Mouse (Mus musculus): ENCODE data around the gene AI837181.
"Not testable (repeated sequence)": the region's sequence is repeated elsewhere in the genome, so short reads cannot be mapped to it uniquely, and the experiment has no call there.

Gene AI837181

DNA sequence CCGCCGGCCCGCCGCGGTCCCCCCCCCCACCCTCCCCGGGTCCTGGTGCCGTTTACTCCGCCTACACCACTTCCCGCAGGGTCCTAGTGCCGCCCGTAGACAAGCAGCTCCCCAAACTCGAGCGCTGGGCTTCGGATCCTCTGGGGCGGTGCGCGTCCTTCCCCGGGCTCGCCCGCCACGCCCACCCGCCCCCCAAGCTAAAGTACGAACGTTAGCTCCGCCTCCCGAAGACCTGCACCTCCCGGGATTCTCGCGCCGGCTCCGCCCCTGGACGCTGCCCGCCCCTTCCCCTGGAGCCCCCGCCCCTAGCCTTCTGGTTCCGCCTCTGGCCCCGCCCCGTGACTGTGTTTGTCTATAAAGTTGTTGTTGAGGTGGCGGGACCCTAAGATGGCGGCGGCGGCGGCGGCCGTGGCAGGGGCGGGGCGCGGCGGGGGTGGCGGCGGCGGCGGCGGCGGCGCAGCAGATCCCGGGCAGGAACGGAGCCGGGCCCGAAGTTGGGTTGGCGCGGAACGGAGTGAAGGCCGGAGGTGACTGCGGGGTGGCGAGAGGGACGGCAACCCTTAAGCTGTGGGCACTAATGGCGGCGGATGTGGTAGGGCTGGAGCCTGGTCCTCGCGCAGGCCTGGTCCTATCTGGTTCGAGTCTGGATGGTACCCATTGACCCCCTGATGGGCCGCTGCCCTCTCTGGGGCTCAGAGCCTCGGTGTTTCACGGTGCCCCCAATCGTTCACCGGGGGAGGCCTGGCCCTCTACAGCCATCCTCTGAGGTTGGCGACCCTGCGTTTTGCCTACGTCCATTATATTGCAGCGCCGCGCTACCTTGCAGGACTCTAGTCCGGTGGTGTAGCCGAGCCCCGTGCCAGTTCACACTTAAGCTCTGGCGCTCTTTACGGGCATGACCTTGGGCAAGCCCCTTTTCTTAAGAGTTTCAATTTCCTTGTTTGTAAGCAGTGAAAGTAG lies at the start of gene AI837181, which contains the start of gene Drap1:
AI837181 (plus strand) TSS at position 363 of the 960 bp plus-strand sequence.
Drap1 (minus strand) TSS at position 198 of the 960 bp plus-strand sequence.
- DNase-seq (ENCODE audit: low spot score): peak; percentile 93

DNA sequence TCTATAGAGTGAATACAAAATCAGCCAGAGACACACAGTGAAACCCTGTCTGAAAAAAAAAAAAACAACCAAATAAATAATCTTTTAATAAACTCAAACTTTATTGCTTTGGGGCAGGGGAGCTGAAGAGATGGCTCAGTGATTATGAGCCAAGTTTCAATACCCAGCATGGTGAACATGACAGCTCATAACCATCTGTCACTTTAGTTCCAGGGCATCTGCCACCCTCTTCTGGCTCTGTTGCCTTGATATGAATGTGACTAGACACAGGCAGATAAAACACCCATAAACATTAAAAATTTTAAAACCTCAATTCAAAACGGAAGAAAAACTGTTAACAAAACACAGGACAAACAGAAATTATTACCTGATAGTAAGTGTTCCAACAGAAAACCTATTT lies 47.5 kb upstream of the AI837181 start:
- DNase-seq (ENCODE audit: low spot score): no peak

DNA sequence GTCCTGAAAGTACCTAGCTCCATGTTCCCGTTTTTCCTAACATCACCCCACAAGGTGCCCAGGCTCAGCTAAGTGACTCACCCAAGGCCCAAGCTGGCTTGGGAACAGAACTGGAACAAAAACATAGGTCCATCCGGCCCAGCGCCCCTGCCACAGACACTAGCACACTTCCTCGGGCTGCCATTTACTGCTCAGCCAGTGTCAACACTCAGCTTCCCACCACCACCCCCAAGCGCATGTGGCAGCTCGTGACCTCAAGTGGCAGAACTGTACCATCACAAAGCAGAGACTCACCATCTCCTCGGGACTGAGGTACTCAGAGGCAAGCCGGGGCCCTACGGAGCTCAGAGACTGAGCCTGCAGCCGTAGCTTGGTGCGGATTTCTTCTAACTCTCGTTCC lies 41.6 kb upstream of the AI837181 start:
- no peak for DNase-seq (ENCODE audit: low spot score)

DNA sequence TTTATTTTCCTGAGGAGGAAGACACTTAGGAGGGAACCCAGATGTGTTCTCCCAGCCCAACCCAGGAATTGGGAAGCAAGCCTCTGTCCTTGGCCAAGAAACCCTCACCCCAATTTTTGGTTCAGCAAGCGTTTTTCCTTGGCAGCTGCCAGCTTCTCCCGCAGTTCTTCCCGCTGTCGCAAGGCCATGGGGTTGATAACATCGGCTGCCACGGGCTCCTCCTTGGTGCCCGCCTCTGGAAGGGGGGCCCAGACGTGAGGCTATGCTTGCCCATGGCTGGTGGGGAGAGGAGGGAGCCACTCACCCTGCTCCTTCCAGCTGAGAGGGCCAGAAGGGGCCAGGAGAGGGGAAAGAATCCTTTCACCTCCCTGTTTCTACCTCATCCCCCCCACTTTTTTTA lies 40.2 kb upstream of the AI837181 start:
- no peak for DNase-seq (ENCODE audit: low spot score)

DNA sequence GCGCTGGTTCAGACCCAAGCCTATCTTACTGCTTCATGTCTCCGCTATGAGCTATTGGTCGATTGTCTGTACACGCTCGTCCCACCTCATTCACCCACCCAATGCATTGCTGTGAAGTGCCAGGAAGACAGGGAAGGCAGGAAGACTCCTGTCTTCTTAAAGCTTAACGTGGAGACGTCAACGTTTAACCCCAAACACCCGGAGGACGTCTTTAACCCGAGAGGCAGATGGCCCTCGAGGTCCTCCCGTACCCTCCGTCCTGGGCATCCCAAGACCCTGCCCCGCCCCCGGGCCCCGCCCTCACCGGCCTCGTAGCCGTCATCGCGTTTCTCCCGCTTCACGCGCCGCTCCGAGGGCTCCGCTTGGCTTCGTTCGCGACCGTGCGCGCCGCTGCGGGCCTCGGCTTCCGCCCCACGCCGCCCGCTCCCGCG lies 36.9 kb upstream of the AI837181 start:
- peak; percentile 54 for DNase-seq (ENCODE audit: low spot score)

DNA sequence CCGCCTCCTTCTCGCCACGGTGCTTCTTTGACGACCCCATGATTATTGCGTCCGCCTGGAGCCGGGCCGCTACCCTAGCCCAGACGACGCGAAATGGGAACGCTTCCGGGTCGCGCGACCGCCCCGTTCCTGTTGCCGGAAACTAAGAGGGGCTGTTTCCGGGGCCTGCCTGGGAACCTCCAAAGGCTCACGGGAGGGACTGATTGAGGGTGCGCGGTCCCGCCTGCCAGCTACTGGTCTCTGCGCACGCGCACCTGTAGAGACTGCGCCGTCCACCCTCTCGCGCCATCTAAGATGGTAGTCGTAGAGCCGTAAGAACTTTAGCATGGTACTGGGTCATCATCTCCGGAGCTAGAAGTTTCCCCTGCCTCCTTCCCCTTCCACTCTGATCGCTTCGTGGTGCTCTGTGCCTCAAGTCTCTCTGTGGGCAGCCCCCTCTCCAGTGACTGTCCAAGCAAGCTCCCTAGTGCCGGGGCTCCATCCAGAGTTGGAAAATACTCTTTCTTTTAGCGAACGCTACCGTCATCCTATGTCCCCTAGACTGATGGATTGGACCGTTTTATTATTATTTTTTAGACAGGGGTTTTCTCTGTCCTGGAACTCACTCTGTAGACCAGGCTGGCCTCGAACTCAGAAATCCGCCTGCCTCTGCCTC lies 36.2 kb upstream of the AI837181 start, which contains the start of gene Sart1:
Sart1 (minus strand) TSS at position 116 of the 655 bp plus-strand sequence.
- DNase-seq (ENCODE audit: low spot score): peak; percentile 92

DNA sequence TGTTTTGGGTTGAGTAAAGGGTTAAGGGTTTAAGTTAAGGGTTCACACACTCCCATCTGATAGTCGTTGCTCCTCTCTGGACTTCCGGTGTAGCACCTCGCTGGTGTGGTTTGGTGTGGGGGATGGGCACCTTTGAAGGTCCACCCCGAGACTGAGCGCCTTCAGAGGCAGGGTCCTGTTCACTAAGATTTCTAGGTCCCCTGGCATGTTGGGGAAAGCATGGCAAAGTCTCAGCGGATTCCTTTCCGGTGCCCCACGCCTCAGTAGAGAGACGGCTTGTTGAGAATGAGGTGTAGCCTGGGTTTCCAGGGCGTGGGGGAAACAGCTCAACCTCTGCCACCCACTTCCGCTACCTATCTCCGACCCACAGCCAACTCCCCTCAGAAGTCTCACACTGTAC lies 35.3 kb upstream of the AI837181 start:
- DNase-seq (ENCODE audit: low spot score): no peak

DNA sequence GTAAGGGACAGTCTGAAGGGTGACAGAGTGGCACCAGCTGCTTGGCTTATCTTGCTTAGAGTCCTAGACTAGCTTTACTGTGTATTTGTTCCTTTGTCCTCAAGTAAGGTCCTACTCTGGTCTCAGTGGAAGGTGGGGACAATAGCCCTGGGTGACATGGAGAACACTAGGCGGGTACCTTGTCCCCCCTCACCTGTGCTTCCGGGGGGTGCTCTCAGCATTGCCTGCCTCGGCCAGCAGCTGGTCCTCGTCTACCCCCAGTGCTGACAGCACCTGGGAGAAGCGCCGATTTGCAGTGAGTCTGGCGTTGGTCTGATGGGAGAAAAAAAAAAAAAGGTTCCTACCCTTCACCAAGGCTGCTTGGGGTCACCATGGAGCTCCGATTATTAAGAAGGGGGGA lies 34.5 kb upstream of the AI837181 start:
- no peak for DNase-seq (ENCODE audit: low spot score)

DNA sequence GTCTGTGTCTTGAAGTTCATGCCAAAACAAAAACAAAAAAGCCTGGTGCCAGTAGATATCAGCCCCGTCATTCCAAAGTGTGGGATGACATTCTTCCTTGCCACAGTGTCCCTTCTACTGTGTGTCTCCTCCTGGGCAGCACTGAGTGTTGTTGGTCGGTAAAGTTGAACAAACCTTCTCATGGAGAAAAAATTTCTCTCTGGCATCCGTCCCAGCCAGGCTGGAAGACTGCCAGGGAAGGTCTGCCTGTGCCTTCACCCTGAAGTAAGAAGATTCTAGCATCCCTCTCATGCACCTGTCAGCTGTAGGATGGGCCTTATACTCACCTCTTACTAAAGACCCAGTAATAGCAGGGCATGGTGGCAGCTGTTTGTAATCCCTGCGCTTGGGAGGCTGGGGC lies 32.1 kb upstream of the AI837181 start:
- peak; percentile 45 for DNase-seq (ENCODE audit: low spot score)

DNA sequence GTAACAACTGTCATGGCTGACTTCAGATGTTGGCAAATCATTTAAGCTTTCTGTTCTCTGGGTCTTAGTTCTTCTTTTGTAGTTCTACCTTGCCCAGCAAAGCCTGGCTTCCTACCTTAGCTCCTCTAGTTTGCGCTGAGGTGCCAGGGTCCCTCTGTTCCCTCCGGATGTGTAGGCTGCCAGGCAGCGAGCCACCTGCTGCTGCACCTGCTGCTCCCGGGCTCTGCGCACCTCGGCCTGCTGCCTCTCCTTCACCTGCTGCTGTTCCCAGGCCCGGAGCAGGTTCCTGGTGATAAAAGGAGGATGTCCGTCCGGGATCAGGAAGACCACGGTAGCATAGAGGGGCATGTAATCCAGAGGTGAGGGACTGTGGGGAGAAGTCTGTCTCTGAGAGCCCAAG lies 30.8 kb upstream of the AI837181 start:
- DNase-seq (ENCODE audit: low spot score): no peak

DNA sequence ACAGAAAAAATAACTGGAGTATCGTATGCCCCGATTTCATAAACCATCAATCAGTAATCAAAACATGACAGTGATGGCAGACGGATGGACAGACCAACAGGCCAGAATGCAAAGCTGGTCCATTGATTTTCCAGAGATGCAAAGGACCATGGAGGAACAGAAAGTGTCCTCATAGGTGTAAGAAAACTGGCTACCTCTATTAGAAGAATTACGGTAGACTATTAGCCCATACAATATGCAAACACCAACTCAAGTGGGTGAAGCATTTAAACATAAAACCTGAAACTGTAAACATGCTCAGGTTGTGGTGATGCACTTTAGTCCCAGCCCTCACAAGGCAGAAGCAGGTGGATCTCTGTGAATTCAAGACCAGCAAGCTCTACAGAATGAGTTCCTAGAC lies 29.6 kb upstream of the AI837181 start:
- no peak for DNase-seq (ENCODE audit: low spot score)

DNA sequence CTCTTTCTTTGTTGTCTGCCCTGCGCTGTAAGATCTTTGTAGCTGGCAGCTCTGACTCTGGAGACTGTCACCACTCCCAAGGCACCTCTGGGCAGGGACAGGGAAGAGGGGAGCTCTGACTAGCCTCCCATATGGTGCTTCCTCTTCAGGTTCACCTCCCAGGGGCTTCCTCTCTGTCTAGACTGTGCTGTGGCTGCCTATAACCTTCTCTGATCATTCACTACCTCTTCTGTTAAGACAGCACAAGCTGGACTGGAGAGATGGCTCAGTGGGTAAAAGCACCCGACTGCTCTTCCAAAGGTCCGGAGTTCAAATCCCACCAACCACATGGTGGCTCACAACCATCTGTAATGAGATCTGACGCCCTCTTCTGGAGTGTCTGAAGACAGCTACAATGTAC lies 23.9 kb upstream of the AI837181 start:
- DNase-seq (ENCODE audit: low spot score): not testable (repeated sequence)

DNA sequence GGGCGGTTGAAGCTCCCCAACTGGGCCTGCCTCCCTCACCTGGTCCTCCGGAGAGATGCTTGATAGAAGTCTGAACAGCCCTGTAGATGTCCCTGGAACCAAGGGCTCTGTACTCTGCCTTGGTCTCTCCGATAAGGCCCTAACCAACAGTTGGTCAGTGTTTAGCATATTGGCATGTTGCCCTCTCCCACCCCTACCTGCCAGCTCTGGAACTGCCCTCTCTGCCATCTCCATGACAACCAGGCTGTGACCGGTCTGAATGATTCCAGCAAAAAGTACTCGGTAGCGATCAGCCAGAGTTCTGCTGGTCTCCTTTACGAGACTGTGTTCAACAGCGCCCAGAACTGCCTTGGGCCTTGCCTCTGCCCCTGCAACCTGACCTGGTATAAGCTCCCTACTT lies 22.7 kb upstream of the AI837181 start, which contains the start of gene Tsga10ip:
Tsga10ip (minus strand) TSS at position 234 of the 400 bp plus-strand sequence.
- DNase-seq (ENCODE audit: low spot score): peak; percentile 39

DNA sequence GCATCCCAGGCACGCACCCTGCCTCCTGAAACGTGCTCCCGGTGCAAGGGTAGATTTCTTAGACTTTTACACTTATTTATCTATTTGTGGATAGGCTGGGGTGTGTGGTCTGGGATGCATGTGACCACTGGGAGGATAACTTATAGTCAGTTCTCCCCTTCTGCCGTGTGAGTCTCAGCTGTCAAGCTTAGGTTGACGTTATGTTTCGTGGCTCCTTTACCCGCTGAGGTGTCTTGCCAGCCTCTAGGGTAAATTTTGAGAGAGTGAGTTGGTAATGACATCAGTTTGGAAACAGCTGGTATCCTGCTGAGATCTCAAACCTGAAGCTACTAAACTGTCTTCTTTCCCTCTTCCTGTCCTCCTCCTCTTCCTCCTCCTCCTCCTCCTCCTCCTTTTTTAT lies 19.0 kb upstream of the AI837181 start:
- no peak for DNase-seq (ENCODE audit: low spot score)

DNA sequence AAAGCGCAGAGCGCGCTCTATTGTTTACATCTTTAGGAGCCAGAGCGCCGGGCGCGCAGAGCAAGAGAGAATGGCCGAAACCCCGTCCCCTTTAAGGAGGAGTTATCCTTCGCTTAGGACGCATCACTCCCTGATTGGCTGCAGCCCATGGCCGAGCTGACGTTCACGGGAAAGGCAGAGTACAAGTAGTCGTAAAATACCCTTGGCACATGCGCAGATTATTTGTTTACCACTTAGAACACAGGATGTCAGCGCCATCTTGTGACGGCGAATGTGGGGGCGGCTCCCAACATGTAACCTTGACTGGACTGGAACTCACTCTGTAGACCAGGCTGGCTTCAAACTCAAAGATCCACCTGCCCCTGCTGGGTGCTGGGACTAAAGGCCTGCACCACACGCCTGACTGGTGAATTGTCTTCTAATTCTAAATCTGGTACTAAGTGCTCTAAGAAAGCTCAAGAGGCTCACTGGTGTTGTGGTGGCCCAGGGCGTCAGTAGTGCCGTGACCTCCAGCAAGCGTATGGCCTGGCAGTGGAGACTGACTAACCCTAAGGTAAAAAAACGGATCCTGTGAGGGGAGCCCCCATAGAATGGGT lies 18.3 kb upstream of the AI837181 start:
- not testable (repeated sequence) for DNase-seq (ENCODE audit: low spot score)

DNA sequence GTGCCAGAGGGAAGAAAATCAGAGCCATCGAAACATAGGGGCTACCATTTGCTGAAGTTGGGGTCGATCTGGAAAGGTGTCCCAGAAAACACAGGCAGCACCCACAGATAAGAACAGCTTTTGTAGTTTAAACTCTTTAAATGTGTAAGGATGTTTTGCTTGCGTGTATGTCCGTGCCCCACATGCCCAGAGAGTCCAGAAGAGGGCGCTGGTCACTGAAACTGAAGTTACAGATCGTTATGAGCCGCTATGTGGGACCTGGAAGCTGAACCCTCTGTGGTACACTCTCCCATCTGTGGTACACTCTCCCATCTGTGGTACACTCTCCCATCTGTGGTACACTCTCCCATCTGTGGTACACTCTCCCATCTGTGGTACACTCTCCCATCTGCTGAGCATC lies 17.8 kb upstream of the AI837181 start:
- DNase-seq (ENCODE audit: low spot score): no peak

DNA sequence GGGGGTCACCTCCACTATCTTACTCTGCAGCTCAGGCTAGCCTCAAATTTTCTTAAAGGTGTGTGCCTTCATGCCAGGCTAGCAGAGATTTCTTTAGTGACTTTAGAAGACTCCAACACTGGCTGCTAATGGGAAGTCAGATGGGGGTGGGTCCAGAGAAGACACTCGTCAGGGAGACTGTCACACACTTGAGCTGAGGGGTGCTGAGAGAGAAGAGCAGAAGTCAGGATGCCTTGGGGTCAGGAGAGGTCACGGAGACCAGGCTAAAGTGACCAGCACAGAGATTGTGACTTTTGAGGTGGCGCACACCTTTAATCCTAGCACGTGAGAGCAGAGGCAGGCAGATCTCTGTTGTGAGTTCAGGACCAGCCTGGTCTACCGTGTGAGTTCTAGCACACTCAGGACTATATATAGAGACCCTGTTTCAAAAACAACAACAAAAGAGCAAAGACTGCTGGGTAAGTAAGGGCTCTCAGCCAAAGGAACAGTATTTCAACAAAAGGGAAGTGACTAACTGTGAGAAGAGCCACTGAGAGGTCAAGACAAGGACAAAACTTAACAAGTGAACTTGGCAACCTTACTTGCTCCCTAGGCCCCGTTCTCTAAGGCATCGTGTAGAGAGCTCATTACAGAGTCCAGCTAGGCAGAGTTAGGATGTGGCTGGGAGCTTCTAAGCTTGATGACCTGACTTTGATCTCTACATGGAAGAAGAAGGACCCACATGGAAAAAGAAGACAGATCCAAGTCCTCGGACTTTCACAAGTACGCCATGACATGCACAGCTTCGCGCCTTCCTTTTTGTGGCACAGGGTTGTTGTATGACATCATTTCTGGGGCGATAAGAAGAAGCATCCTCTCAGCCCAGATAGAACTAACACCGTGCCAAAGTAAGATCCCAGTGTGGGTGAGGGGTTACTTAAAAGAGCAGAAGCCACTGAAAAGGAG lies 16.6 kb upstream of the AI837181 start:
- no peak for DNase-seq (ENCODE audit: low spot score)

DNA sequence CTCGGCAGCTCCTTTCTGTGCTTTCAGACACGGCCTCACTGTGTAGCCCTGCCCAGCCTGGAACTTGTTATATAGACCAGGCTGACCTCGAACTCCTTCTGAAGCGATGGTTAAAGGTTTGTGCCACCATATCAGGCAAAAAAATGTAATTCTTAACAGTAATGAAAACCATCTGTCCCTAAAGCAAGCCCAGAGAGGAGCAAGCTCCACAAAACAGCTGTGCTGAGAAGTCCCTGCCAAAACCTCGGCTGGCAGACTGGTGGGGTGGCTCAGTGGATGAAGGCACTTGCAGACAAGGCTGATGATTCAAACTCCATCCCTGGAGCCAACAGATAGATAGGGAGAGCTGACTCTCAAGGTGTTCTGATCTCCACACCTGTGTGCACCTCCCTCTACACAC lies 15.9 kb upstream of the AI837181 start:
- no peak for DNase-seq (ENCODE audit: low spot score)

DNA sequence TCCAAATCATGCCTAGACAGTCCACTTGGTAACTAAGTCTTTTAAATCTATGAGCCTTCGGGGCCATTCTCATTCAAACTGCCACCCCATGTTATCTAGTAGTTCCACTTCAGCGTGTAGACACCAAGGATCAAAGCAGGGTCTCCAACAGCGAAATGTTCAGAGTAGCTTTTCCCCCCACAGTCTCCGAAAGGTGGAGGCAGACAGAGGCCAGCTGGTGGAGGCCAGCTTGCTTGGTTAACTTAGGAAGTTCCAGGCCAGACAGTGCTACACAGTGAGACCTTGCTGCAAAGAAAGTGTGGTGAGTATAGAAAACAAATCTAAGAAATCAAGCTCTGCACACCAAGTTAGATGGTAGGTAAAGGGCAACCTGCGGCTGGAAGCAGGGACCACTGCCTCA lies 14.3 kb upstream of the AI837181 start:
- DNase-seq (ENCODE audit: low spot score): no peak

DNA sequence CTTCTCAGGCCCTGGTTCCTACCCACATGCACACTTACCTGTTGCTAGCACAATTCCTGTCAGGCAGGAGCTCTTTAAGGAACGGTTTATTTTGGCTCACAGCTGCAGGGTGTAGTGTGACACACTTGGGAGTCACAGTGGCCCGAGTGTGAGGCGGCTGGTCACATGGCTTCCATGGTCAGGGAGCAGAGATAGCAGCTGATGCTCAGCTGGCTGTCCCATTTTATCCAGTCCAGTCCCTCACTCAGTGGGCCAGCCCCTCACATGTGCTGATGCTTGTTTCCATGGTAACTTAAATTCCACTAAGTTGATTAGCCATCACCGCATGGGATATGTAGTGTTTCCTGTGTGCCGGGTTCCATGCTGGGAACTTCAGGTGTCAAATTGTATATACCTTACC lies 13.0 kb upstream of the AI837181 start:
- no peak for DNase-seq (ENCODE audit: low spot score)

DNA sequence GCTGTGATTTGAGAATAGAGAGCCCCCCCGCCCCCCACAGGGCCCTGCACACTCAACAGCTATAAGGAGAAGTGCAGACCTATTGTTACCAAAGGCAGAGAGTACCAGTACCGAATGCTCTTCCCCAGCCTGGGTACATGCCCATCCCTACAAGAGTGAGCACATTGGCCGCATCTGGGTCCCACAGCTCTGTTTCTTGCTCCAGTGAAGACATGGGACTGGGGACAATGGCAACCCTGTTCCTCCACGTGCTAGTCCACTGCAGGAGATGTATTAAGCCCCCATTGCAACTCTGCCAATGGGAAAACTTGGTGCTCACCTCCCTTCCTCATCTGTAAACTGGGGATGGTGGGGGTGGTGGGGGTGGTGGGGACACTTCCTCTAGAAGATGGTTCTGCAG lies 11.1 kb upstream of the AI837181 start:
- DNase-seq (ENCODE audit: low spot score): no peak
